Mouse (Mus musculus) megakaryocyte, embryonic 14.5 days (primary cell): ENCODE results near the gene Ech1.

ENCODE experiments used
- FLI1 ChIP-seq: IDR thresholded peaks from 2 replicates; pipeline ENCODE4 v1.6.1; 2012; ENCODE audit warnings: low read length, inconsistent platforms, mixed read lengths
- GATA1 ChIP-seq: IDR thresholded peaks from 3 replicates; pipeline ENCODE4 v1.6.1; 2012; ENCODE audit warnings: mixed read lengths, low read length, inconsistent platforms, borderline replicate concordance

DNA sequence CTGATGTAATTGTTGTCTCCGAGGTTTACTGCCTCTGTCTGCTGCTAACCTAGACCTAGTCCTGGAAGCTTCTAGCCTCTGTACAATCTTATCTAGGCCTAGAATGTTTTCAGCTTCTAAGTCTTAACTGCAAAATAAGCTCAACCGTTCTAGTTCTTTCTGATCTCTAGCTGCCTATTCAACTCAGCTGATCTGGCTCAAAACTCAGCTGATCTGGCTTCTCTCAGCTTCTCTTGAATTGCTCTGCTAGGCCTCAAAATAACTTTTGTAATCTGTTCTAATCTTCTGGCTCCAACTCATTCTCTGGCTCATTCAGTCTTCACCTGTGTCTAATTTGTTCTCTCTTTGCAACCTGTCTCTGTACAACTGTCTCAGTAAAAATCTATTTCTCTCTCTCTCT lies 49.5 kb downstream of the Ech1 start:
- TF ChIP-seq GATA1 = no peak
- TF ChIP-seq FLI1 = no peak
